ENCODE assay signal across 19 mouse cellular contexts in the genomic region with DNA sequence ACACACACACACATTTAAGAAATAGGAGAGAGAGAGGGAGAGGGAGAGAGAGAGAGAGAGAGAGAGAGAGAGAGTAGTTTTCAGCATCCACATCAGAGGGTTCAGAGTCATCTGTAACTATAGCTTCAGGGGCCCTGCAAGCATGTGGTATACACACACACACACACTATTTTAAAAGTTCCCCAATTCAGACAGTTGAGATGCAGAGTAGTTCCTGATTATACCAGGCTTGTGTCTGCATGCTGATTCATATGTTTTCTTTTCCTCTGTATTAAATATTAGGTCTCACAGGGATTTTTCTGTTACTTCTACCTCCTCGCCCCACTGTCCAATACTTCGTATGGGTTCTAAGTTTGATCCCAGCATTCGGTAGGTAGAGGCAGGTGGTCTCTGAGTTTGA.
"Had no signal": no experiment of that assay in that cellular context is flagged by ENCODE, and none has a peak within 500 bp of the region (broad histone marks: within the 10 kb centered on the region; RNA-seq: fewer than 3 reads in every experiment).

No protein-coding gene starts in this region.

- H3K9ac ChIP-seq: liver, embryonic 14.5 days; lung, embryonic 14.5 days; midbrain, embryonic 12.5 days; neural tube, embryonic 13.5 days; neural tube, embryonic 15.5 days; stomach, embryonic 15.5 days had no signal

- H3K27ac ChIP-seq: liver, embryonic 14.5 days; midbrain, embryonic 10.5 days; midbrain, embryonic 12.5 days; neural tube, embryonic 13.5 days; neural tube, embryonic 15.5 days; stomach, embryonic 15.5 days; stomach, postnatal 0 days had no signal

- H3K9me3 ChIP-seq: megakaryocyte, embryonic 14.5 days; midbrain, embryonic 10.5 days; midbrain, embryonic 12.5 days; neural tube, embryonic 13.5 days; neural tube, embryonic 15.5 days; stomach, embryonic 15.5 days had no signal

- H3K36me3 ChIP-seq: midbrain, embryonic 10.5 days; midbrain, embryonic 12.5 days; neural tube, embryonic 13.5 days; neural tube, embryonic 15.5 days; stomach, embryonic 15.5 days had no signal

- DNase-seq: lung, adult 18-20 months; lung, embryonic 14.5 days; lung, postnatal 10 days; lung, postnatal 4 days; midbrain, embryonic 14.5 days; right cerebral cortex, postnatal 14 days; thymus, adult 2 months; thymus, postnatal 14 days; thymus, postnatal 36 days had no signal

- H3K27me3 ChIP-seq: megakaryocyte, embryonic 14.5 days; midbrain, embryonic 12.5 days; neural tube, embryonic 15.5 days; stomach, embryonic 15.5 days had no signal

- H3K4me3 ChIP-seq: midbrain, embryonic 10.5 days; midbrain, embryonic 12.5 days; myocyte; neural tube, embryonic 13.5 days; neural tube, embryonic 15.5 days; stomach, embryonic 15.5 days had no signal

- ATAC-seq: midbrain, embryonic 16.5 days had no signal

- H3K4me1 ChIP-seq: midbrain, embryonic 12.5 days; stomach, embryonic 15.5 days had no signal
